Mouse (Mus musculus) embryo, embryonic 9.5 days (tissue): ENCODE measurements around the gene Slc30a4.
A peak's percentile ranks its signal among the peaks of the same experiment; 100 is the strongest.

ENCODE experiments used
- DNase-seq: peaks from one replicate; pipeline ENCODE4 v3.0.0-alpha.2; 2017; ENCODE audit errors: extremely low spot score

Slc30a4 gene

DNA sequence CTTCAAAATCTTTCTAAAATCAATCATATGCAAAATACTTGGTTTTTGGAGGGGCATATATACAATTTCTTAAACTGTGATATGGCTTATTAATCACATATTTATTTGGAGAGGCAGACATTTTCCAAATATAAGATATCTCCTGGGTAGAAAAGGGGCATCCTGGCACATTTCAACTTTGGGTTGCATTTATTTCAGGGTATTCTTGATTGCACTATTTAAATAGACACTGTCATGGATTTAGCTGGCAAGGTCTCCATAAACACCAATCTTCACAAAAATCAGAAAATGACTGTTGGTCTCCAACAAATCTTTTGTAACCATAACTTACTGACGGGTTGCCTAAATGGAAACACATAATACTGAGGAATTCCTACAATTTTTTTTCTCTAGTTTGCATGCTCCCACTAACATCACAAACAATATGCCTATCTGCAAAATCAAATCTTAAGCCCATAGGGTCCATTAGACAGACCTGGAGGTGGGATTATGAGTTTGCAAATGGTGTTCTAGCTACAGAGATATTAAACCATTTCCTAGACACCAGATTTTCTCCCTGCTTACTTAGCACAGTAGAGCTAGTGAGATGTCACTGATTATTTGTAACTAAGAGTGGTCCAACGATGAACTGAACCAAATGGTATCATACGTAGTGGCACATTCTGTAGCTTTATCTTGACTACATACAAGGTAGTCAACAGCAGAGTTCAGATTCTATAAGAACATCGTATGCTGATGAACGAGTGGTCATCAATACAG is 20.9 kb downstream of the Slc30a4 start:
- no peak for DNase-seq

- no peak for DNase-seq
Observed at GRCm38 (mm10) chr2:122675126-122675525, 27.3 kb downstream of the Slc30a4 start.

DNA sequence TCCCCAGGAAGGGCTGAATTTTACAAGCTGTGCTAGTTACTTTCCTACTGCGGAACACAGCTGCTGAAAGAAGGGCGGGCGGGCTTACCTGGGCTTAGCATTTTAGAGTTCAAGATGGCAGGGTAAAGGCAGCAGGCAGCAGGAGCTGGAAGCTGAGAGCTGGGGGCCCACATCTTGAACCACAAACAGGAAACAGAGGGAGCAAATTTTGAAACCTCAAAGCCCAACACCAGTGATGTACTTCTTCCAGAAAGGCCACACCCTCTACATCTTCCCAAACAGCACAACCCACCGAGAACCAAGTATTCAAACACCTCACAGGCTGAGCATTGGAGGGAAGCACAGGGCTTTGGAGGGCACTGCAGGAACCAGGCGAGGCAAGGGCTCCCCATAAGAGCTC is 29.6 kb downstream of the Slc30a4 start:
- DNase-seq: no peak

GRCm38 (mm10) chr2:122671714-122672113 is 30.7 kb downstream of the Slc30a4 start:
- no peak for DNase-seq

DNA sequence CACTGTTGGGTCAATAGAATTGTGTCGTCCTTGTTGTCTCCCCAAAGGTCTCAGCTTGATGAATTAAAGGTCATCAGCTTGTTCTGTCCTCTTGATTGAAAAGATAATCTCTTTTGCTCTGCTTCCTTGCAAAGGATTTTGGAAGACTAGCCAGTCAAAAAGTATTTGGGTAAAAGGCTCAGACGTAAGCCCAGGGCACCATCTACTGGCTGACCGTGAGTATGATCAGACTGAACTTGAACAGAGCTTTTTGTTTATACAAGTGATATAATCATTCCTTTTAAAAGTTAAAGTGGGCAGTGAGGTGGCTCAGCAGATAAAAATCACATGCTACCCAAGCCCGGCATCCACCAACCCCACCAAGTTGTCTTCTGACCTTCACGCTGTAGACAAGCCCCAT is 34.6 kb downstream of the Slc30a4 start:
- no peak for DNase-seq

GRCm38 (mm10) chr2:122665973-122666875 is 36.2 kb downstream of the Slc30a4 start:
- DNase-seq: peak; percentile 30

- no peak for DNase-seq
Observed at GRCm38 (mm10) chr2:122665253-122665972, 37.0 kb downstream of the Slc30a4 start.

DNA sequence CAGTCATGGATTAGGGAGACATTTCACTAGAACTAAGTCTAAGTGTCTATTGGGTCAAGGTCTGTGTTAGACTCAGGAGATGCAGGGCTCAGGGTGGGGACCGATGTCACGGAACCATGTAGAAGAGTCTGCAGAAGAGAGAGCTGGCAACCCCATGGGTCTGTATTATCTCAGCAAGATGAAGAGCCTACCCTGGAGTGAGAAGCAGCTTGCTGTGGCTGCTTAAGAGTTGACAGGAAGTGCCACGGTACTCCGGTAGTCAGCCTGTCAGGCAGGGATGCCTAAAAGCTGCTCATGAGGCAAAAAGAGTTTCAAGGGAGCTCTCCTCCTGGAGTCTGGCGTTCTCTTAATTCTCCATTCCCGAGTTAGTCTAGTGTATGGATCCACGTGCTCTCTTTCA is 42.6 kb downstream of the Slc30a4 start:
- DNase-seq: no peak

DNA sequence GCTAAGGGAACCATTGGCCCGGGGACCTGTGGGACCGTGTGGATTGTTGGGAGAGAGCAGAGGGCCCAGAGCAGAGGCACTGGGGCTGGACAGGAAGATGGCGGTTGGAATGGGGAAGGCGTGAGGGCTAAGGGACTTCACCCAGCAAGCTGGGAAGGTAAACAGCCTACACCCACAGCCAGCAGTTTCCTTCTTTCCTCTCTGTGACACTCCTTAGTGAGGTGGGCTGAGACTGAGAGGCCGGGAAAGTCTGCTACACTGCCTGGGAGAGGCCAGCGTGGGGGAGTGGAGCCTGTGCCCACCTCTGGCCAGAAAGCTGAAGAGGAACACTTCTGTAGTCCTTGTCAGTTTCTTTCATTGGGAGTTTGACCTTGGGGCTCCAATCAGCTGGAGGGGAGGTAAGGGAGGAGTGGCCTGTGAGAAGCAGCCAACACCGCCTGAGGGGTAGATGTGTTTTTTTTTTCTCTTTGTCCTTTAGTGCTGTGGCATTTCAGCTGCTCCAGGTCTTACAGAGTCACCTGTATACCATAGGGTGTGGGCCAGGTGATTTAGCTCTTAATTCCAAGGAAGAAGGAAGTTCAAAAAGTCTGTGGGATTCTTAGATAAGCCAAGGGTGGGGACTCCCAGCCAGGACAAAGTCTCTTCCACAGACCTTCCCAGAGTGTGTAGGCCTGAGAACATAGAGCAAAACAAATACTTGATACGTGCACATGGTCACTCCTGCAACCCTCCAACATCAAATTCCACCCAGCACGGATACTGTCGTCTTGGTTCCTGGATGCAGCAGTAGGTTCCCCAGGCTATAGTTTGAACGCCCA is 44.5 kb downstream of the Slc30a4 start:
- DNase-seq: no peak

DNA sequence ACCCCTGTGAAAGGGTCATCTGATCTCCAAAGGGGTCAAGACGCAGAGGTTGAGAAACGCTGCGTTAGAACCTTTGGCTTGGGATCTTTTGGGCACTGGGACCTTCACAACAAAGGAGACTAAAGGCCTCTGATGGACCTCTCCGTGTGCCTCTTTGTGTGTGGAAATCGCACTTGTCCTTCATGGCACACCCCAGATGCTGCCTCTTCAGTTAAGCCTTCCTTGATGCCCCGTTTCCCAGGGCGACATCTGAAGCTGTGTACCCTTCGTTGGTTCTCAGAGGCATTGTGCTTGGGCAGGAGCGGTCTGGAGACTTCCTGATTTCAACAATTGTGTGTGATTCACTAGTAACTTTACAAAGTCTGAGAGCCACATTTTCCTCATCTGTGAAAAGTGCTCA is 45.7 kb downstream of the Slc30a4 start:
- DNase-seq: no peak

GRCm38 (mm10) chr2:122656052-122656451 is 46.4 kb downstream of the Slc30a4 start:
- no peak for DNase-seq

DNA sequence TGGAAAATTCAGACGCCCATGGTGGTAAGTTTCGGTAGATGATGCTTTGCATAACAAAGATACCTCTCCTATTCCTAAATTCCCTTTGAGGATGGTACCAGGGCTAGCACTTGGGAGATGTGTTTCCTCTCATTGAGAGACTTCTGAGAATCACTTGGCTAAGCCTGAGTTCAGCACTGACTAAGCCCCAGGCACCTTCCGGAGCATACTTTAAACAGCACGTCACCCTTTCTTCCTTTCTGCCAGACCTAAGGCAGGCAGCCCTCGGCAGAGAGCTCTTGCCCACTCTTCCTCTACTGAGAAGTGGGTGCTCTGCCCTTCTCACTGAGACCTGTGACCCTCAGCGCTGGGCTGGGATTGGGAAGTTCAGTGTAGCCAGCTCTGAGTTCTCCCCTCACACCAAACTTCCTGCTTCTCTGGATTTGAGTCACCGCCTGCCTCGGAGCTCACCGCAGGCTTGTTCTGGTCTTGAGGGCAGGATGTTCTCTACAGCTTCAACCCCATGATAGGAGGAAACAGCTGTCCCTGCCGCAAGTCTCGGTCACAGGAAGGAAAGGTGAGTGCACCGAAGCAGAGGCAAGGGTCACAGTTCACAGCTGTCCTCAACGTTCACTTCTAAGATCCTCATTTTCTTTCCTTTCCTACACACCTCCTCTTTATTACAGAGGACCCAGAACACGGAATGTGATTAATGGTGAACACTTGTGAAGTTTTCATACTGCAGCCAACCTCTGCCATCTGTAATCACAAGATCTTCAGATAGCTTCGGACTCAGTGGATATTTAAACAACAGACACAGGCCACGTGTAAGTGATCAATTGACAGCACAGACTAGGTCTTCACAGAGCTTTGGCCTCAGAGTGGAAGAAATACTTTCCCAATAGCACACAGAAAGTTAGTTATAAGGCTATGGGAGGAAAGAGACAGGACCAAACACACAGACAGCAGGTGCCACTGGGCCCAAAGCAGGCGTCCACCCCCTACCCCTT is 50.1 kb downstream of the Slc30a4 start:
- DNase-seq: no peak

- no peak for DNase-seq
Observed at GRCm38 (mm10) chr2:122638673-122639072, 63.8 kb downstream of the Slc30a4 start.

DNA sequence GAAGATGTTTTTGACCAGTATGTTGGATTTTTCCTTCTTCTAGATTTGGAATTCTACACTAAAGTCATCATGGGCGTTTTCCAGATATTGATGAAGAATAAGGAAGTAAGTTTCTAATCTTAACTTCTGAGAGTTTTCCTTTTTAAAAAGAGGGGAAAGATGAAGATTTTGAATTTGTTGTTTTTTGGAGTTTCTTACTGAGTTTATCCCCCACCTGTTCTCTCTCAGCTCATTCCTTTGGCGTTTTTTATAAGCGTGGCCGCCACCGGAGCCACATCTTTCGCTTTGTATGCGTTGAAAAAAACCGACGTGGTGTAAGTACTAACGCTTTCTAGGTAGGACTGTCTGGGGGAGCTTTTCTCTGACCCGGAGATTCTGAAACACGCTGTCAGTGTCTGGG is 64.4 kb downstream of the Slc30a4 start:
- DNase-seq: no peak

DNA sequence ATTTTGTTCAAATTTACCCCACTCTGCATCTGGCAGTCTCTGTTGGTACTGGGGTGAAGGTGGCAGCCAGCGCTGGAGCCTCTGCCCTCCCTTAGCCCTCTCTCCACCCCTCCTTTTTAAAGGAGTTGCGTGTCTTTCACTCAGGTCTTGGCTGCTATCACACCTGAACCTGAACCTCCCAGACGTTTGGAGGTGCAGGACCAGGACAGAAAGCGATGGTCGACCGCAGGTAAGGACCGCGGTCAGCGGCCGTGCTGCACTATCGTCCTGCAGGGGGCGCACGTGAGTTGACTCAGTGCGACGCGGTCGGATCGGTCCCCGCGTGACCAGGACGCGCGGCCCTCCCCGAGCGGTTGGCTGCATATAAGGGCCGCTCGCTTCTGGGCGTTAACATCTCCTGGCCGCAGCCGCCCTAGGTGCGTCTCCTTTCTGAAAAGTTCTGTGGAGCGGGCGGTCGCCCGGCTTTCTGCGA is 64.9 kb downstream of the Slc30a4 start:
- DNase-seq: peak; percentile 65

GRCm38 (mm10) chr2:122636686-122637085 is 65.8 kb downstream of the Slc30a4 start, which contains the start of gene AA467197:
TSS of gene AA467197 (plus strand) at chr2:122636986.
- DNase-seq: no peak
